Mouse (Mus musculus): ENCODE measurements around the gene Gm49601.

Gm49601 gene

GRCm38 (mm10) chr16:18629390-18630231 is 3.4 kb upstream of the Gm49601 start, which contains the start of gene Sept5:
Gene Sept5 (minus strand): TSS chr16:18629954.
- peak; percentile 18 to 38 for DNase-seq (ENCODE audit: low spot score in 2 of 2)

GRCm38 (mm10) chr16:18628948-18629340 is 2.7 kb upstream of the Gm49601 start:
- DNase-seq (ENCODE audit: low spot score in 2 of 2): no peak

- no peak for DNase-seq (ENCODE audit: low spot score in 2 of 2)
Measured at GRCm38 (mm10) chr16:18628206-18628947, 2.1 kb upstream of the Gm49601 start.

- no peak for DNase-seq (ENCODE audit: low spot score in 2 of 2)
Measured at GRCm38 (mm10) chr16:18627163-18627562, 936 bp upstream of the Gm49601 start.

GRCm38 (mm10) chr16:18625791-18626311 is 376 bp downstream of the Gm49601 start:
- DNase-seq (ENCODE audit: low spot score in 2 of 2): no peak

- no peak for DNase-seq (ENCODE audit: low spot score in 2 of 2)
Measured at GRCm38 (mm10) chr16:18625097-18625496, 1.1 kb downstream of the Gm49601 start.

GRCm38 (mm10) chr16:18624641-18625040 is 1.6 kb downstream of the Gm49601 start:
- no peak for DNase-seq (ENCODE audit: low spot score in 2 of 2)

- no peak for DNase-seq (ENCODE audit: low spot score in 2 of 2)
Measured at GRCm38 (mm10) chr16:18623751-18624540, 2.3 kb downstream of the Gm49601 start.

GRCm38 (mm10) chr16:18622916-18623750 is 3.1 kb downstream of the Gm49601 start:
- DNase-seq (ENCODE audit: low spot score in 2 of 2): no peak

- no peak for DNase-seq (ENCODE audit: low spot score in 2 of 2)
Measured at GRCm38 (mm10) chr16:18622019-18622418, 4.2 kb downstream of the Gm49601 start, which contains the start of gene Gp1bb. Gene Gp1bb (minus strand): TSS chr16:18622403.

- DNase-seq (ENCODE audit: low spot score in 2 of 2): no peak
Measured at GRCm38 (mm10) chr16:18621362-18622001, 4.7 kb downstream of the Gm49601 start.

GRCm38 (mm10) chr16:18620601-18621361 is 5.4 kb downstream of the Gm49601 start:
- DNase-seq (ENCODE audit: low spot score in 2 of 2): no peak

GRCm38 (mm10) chr16:18620201-18620600 is 6.0 kb downstream of the Gm49601 start:
- DNase-seq (ENCODE audit: low spot score in 2 of 2): no peak

GRCm38 (mm10) chr16:18619110-18619509 is 7.1 kb downstream of the Gm49601 start:
- no peak for DNase-seq (ENCODE audit: low spot score in 2 of 2)

GRCm38 (mm10) chr16:18618297-18618696 is 7.9 kb downstream of the Gm49601 start:
- no peak for DNase-seq (ENCODE audit: low spot score in 2 of 2)

GRCm38 (mm10) chr16:18617370-18618065 is 8.7 kb downstream of the Gm49601 start:
- DNase-seq (ENCODE audit: low spot score in 2 of 2): peak; percentile 62 to 72

- no peak for DNase-seq (ENCODE audit: low spot score in 2 of 2)
Measured at GRCm38 (mm10) chr16:18613301-18613700, 12.9 kb downstream of the Gm49601 start.

GRCm38 (mm10) chr16:18611752-18612151 is 14.5 kb downstream of the Gm49601 start:
- DNase-seq (ENCODE audit: low spot score in 2 of 2): no peak

- no peak for DNase-seq (ENCODE audit: low spot score in 2 of 2)
Measured at GRCm38 (mm10) chr16:18609099-18609498, 17.1 kb downstream of the Gm49601 start.
